Mouse (Mus musculus): Measurements from ENCODE around the gene Kif5a. TPM values are rescaled to one million over a fixed set of nuclear protein-coding genes. Genes with fewer than 3 reads are reported as not detected.

Kif5a gene
- polyA plus RNA-seq, 1 experiment: 3.7 TPM

DNA sequence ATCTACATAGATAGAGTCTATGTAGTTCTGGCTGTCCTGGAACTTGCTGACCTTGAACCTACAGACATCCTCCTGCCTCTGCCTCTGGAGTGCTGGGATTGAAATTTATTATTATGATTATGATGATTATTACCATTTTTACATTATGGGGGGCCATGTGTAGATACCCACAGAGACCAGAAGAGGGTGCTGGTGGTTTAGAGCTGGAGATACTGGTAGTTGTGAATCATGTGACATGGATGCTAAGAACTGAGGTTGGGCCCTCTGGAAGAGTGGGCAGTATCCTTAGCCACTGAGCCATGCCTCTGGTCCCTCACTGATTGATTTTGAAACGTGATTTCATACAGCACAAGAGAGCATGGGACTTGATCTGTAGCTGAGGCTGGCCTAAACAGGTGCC, 76.7 kb downstream of the Kif5a start:
- H3K27ac ChIP-seq (ENCODE audit: insufficient read depth, low read depth, low read length): no peak overlapping the region
- H3K4me3 ChIP-seq (ENCODE audit: insufficient read depth, low read depth, low read length): no peak overlapping the region
- no peaks in the 10 kb centered on the region for H3K27me3 ChIP-seq (replicated peaks; ENCODE audit: control insufficient read depth, insufficient read depth, low read length)
- 0 out of 2 replicates have a peak, but pooled peaks have one; percentile 5 for TF ChIP-seq CTCF (conservative IDR thresholded peaks at IDR 0.05; ENCODE audit: insufficient read depth, insufficient read length, low read depth, low read length)
- TF ChIP-seq POLR2A (IDR thresholded peaks at IDR 0.05; ENCODE audit: low read depth, low read length): no peak
- 100% methylated on average over 1 of the region's 1 CpGs for WGBS
- no peaks in the 10 kb centered on the region for H3K4me1 ChIP-seq (ENCODE audit: control insufficient read depth, insufficient read depth, low read length)
- no peaks in the 10 kb centered on the region for H3K36me3 ChIP-seq (ENCODE audit: control insufficient read depth, insufficient read depth, low read length)
- no peak for DNase-seq

DNA sequence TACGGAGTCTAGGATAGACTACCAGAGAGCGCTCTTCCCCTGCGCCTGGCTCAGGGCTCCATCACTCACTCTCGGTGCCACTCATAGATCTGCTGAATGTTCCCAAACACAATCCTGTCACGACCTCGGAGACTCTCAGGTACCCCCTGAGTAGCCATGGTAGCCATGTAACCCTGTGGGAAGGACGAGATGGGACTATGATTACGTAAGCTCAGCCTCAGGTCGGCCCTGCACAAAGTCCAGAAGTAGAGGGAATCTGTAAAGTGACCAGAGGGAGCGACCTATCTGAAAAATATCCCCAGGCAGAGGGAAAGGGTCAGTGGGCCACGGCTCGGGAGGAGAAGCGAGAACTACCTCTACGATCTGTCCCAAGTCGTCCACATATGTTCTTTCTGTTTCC, 77.6 kb downstream of the Kif5a start:
- DNase-seq: peak; percentile 59
- no peaks in the 10 kb centered on the region for H3K27me3 ChIP-seq (replicated peaks; ENCODE audit: control insufficient read depth, insufficient read depth, low read length)
- H3K4me3 ChIP-seq (ENCODE audit: insufficient read depth, low read depth, low read length): no peak overlapping the region
- TF ChIP-seq POLR2A (IDR thresholded peaks at IDR 0.05; ENCODE audit: low read depth, low read length): no peak
- no peak for TF ChIP-seq CTCF (conservative IDR thresholded peaks at IDR 0.05; ENCODE audit: insufficient read depth, insufficient read length, low read depth, low read length)
- no peaks in the 10 kb centered on the region for H3K36me3 ChIP-seq (ENCODE audit: control insufficient read depth, insufficient read depth, low read length)
- no peak overlapping the region for H3K27ac ChIP-seq (ENCODE audit: insufficient read depth, low read depth, low read length)
- WGBS: 76% methylated on average over 15 of the region's 15 CpGs
- no peaks in the 10 kb centered on the region for H3K4me1 ChIP-seq (ENCODE audit: control insufficient read depth, insufficient read depth, low read length)

DNA sequence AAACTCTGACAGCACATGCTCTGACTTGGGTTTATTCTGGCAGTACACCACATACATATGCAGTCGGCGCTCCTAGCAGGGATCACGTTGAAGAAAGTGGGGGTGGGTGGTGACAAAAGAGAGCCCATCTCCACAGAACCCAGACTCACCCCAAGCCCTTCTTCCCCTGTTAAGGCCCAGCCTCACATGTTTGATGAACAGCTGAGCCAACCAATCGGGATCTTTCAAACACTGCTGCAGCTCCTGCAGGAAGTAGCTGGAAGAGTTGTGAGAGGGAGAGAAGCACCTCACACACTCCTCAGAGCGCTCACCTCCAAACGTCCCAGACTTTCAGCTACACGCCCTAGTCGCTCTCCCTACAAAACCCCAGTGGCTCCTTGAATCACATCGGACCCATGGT, 78.0 kb downstream of the Kif5a start:
- H3K27me3 ChIP-seq (replicated peaks; ENCODE audit: control insufficient read depth, insufficient read depth, low read length): no peaks in the 10 kb centered on the region
- WGBS: 77% methylated on average over 9 of the region's 9 CpGs
- TF ChIP-seq CTCF (conservative IDR thresholded peaks at IDR 0.05; ENCODE audit: insufficient read depth, insufficient read length, low read depth, low read length): no peak
- TF ChIP-seq POLR2A (IDR thresholded peaks at IDR 0.05; ENCODE audit: low read depth, low read length): no peak
- no peak overlapping the region for H3K4me3 ChIP-seq (ENCODE audit: insufficient read depth, low read depth, low read length)
- no peaks in the 10 kb centered on the region for H3K36me3 ChIP-seq (ENCODE audit: control insufficient read depth, insufficient read depth, low read length)
- DNase-seq: no peak
- no peaks in the 10 kb centered on the region for H3K4me1 ChIP-seq (ENCODE audit: control insufficient read depth, insufficient read depth, low read length)
- no peak overlapping the region for H3K27ac ChIP-seq (ENCODE audit: insufficient read depth, low read depth, low read length)

DNA sequence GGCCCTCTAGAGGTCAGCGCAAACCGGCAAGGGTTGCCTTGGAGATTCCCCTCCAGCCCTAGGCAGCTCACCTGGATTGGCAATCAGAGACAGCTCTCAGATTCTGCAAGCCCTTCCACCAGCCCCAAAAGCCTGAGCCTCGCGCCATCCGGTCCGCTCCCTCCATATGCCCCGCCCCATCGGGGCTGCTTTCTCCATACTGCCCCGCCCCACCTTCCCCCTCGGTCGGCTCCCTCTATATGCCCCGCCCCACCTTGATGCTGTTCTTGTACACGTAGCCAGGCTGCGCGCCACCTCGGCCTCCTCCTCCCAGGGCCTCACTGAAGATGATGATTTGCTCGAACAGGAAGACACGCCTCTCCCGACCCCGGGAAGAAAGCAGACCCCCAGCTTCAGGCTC, 79.4 kb downstream of the Kif5a start:
- Histone ChIP-seq H3K4me1 (ENCODE audit: control insufficient read depth, insufficient read depth, low read length) (peaks cover 1% of the 10 kb centered on the region; the same call in 1 of the 2 replicates), H3K36me3 (ENCODE audit: control insufficient read depth, insufficient read depth, low read length) (no peaks in the 10 kb centered on the region), H3K4me3 (ENCODE audit: insufficient read depth, low read depth, low read length) (no peak overlapping the region), H3K27me3 (replicated peaks; ENCODE audit: control insufficient read depth, insufficient read depth, low read length) (no peaks in the 10 kb centered on the region), H3K27ac (ENCODE audit: insufficient read depth, low read depth, low read length) (no peak overlapping the region)
- TF ChIP-seq POLR2A (IDR thresholded peaks at IDR 0.05; ENCODE audit: low read depth, low read length) (no peak), CTCF (conservative IDR thresholded peaks at IDR 0.05; ENCODE audit: insufficient read depth, insufficient read length, low read depth, low read length) (no peak)
- no peak for DNase-seq
- WGBS: 28% methylated on average over 20 of the region's 20 CpGs

DNA sequence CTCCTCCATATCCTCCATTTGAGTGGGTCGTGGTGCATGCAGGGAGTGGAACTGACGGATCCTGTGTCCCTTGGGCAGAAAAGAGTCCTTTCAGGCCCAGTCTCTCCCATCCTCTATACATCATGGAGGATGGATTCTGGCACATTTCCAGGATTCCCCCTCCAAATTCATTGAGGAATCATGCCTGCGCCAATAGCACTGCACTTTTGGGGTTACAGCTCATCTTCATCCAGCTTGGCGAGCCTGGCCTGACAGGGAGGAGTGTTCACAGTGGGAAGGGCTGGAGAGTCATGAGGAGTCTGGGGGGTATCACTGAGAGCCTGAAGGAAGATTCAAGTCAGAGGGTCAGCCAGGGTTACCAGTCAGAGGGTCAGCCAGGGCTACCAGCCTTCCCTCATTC, 80.5 kb downstream of the Kif5a start:
- Histone ChIP-seq H3K36me3 (ENCODE audit: control insufficient read depth, insufficient read depth, low read length) (no peaks in the 10 kb centered on the region), H3K4me3 (ENCODE audit: insufficient read depth, low read depth, low read length) (no peak overlapping the region), H3K27me3 (replicated peaks; ENCODE audit: control insufficient read depth, insufficient read depth, low read length) (no peaks in the 10 kb centered on the region), H3K27ac (ENCODE audit: insufficient read depth, low read depth, low read length) (no peak overlapping the region), H3K4me1 (ENCODE audit: control insufficient read depth, insufficient read depth, low read length) (peaks cover 4% of the 10 kb centered on the region; the same call in 1 of the 2 replicates)
- 89% methylated on average over 4 of the region's 4 CpGs for WGBS
- DNase-seq: no peak
- TF ChIP-seq CTCF (conservative IDR thresholded peaks at IDR 0.05; ENCODE audit: insufficient read depth, insufficient read length, low read depth, low read length): no peak
- TF ChIP-seq POLR2A (IDR thresholded peaks at IDR 0.05; ENCODE audit: low read depth, low read length): no peak

DNA sequence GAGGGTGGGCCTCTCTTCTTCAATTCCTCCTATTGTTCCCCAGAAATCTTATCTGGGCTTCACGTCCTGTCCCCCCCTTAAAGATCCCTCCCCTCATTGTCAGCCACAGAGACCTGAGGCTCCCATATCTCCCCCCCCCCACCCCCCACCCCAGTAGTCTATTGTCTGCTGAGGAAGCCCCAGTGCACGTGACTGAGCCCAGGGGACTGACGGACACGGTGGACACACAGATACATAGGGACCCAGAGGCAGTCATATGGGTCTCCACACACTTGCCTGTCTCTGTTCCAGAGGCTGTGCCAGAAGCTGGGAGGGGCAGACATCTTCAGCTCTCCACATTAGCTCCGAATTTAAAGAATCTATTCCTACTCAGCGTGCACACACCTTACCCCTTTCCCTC, 81.6 kb downstream of the Kif5a start:
- Histone ChIP-seq H3K27me3 (replicated peaks; ENCODE audit: control insufficient read depth, insufficient read depth, low read length) (no peaks in the 10 kb centered on the region), H3K4me3 (ENCODE audit: insufficient read depth, low read depth, low read length) (no peak overlapping the region), H3K4me1 (ENCODE audit: control insufficient read depth, insufficient read depth, low read length) (peaks cover 4% of the 10 kb centered on the region; the same call in 1 of the 2 replicates), H3K27ac (ENCODE audit: insufficient read depth, low read depth, low read length) (no peak overlapping the region), H3K36me3 (ENCODE audit: control insufficient read depth, insufficient read depth, low read length) (no peaks in the 10 kb centered on the region)
- DNase-seq: no peak
- WGBS: 78% methylated on average over 6 of the region's 6 CpGs
- TF ChIP-seq POLR2A (IDR thresholded peaks at IDR 0.05; ENCODE audit: low read depth, low read length) (no peak), CTCF (conservative IDR thresholded peaks at IDR 0.05; ENCODE audit: insufficient read depth, insufficient read length, low read depth, low read length) (no peak)

DNA sequence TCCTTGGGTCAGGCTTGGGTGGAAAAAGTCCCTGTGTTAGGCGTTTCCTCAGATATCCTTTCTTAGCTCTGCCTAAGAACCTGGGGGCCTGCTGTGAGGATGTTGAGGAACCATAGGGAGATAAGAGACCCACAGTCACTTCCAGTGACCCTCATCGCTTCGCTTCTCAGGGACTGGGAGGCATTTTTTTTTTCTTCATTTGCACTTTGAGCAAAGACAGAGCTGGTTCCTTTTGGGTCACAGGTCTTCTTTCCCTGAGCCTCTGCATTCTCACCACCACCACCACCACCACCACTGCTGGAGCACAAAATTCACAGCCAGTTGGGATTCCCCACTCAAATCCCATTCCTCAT, 82.5 kb downstream of the Kif5a start:
- 69% methylated on average over 3 of the region's 3 CpGs for WGBS
- no peaks in the 10 kb centered on the region for H3K36me3 ChIP-seq (ENCODE audit: control insufficient read depth, insufficient read depth, low read length)
- no peak for TF ChIP-seq POLR2A (IDR thresholded peaks at IDR 0.05; ENCODE audit: low read depth, low read length)
- TF ChIP-seq CTCF (conservative IDR thresholded peaks at IDR 0.05; ENCODE audit: insufficient read depth, insufficient read length, low read depth, low read length): no peak
- DNase-seq: no peak
- H3K4me3 ChIP-seq (ENCODE audit: insufficient read depth, low read depth, low read length): no peak overlapping the region
- H3K27me3 ChIP-seq (replicated peaks; ENCODE audit: control insufficient read depth, insufficient read depth, low read length): no peaks in the 10 kb centered on the region
- H3K27ac ChIP-seq (ENCODE audit: insufficient read depth, low read depth, low read length): no peak overlapping the region
- peaks cover 4% of the 10 kb centered on the region; the same call in 1 of the 2 replicates for H3K4me1 ChIP-seq (ENCODE audit: control insufficient read depth, insufficient read depth, low read length)
